Mouse (Mus musculus) megakaryocyte, embryonic 14.5 days (primary cell): ENCODE results near the gene Gprc5b. TPM values are rescaled to one million over a fixed set of nuclear protein-coding genes. Genes with fewer than 3 reads are reported as not detected.

Source experiments
- H3K27me3 ChIP-seq: replicated peaks from 2 replicates; pipeline ENCODE3; 2012; ENCODE audit warnings: inconsistent platforms
- H3K36me3 ChIP-seq: replicated peaks from 2 replicates; pipeline ENCODE3; 2012; ENCODE audit warnings: low read length, inconsistent platforms, mixed read lengths
- H3K4me1 ChIP-seq: 2 replicates; pipeline ENCODE4 v1.6.1; 2012; ENCODE audit warnings: inconsistent platforms
- H3K4me3 ChIP-seq: replicated peaks from 2 replicates; pipeline ENCODE3; 2012; ENCODE audit warnings: moderate library complexity, mild to moderate bottlenecking, inconsistent platforms
- H3K9me3 ChIP-seq: 2 replicates; pipeline ENCODE4 v1.6.1; 2012; ENCODE audit warnings: inconsistent platforms
- FLI1 ChIP-seq: IDR thresholded peaks from 2 replicates; pipeline ENCODE4 v1.6.1; 2012; ENCODE audit warnings: low read length, inconsistent platforms, mixed read lengths
- GATA1 ChIP-seq: IDR thresholded peaks from 3 replicates; pipeline ENCODE4 v1.6.1; 2012; ENCODE audit warnings: mixed read lengths, low read length, inconsistent platforms, borderline replicate concordance
- polyA plus RNA-seq: library from polyadenylated mRNA; stranded (reverse); fragments of >175 nt; gene quantifications from 2 replicates; pipeline ENCODE4 v1.2.3, GENCODE M21; 2012; ENCODE audit warnings: low replicate concordance; ENCODE audit not compliant: insufficient read depth

The Gprc5b gene
- polyA plus RNA-seq, 1 experiment = 0.04 TPM

GRCm38 (mm10) chr7:118991341-118991884 lies 3.6 kb downstream of the Gprc5b start:
- peaks cover 27% of the 10 kb centered on the region for H3K4me1 ChIP-seq
- H3K9me3 ChIP-seq = no peaks in the 10 kb centered on the region
- TF ChIP-seq GATA1 = no peak
- no peak for TF ChIP-seq FLI1

DNA sequence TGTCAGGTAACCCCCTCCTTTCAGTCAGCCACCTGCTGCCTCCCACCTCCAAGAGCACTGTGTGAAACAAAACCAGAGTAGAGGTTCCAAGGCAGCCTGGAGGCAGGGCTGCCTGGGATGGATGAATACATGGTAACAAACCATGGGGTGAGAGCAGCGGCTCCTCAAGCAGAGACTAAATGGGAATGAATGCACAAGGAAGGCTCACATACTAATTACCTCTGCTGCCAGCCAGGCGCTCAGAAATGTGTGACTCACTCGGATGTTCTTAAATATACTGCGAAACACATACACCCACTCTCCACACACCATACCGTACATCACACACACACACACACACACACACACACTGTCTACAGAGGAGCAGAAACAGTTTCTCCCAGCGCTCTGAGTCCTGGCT lies 4.7 kb downstream of the Gprc5b start:
- peaks cover 81% of the 10 kb centered on the region for H3K27me3 ChIP-seq
- no peak for TF ChIP-seq FLI1
- TF ChIP-seq GATA1 = no peak
- H3K9me3 ChIP-seq = no peaks in the 10 kb centered on the region
- no peaks in the 10 kb centered on the region for H3K36me3 ChIP-seq
- H3K4me1 ChIP-seq = peaks cover 17% of the 10 kb centered on the region
- no peak overlapping the region for H3K4me3 ChIP-seq

More at GRCm38 (mm10) chr7:118991341-118991884, 3.6 kb downstream of the Gprc5b start:
- peaks cover 85% of the 10 kb centered on the region for H3K27me3 ChIP-seq
- no peak overlapping the region for H3K4me3 ChIP-seq
- H3K36me3 ChIP-seq = no peaks in the 10 kb centered on the region

- Histone ChIP-seq H3K27me3 (peaks cover 72% of the 10 kb centered on the region), H3K9me3 (no peaks in the 10 kb centered on the region), H3K36me3 (no peaks in the 10 kb centered on the region), H3K4me1 (peaks cover 8% of the 10 kb centered on the region; the same call in 1 of the 2 replicates), H3K4me3 (no peak overlapping the region)
- TF ChIP-seq GATA1 (no peak), FLI1 (no peak)
These were observed 5.6 kb downstream of the Gprc5b start for GRCm38 (mm10) chr7:118989275-118989856.

DNA sequence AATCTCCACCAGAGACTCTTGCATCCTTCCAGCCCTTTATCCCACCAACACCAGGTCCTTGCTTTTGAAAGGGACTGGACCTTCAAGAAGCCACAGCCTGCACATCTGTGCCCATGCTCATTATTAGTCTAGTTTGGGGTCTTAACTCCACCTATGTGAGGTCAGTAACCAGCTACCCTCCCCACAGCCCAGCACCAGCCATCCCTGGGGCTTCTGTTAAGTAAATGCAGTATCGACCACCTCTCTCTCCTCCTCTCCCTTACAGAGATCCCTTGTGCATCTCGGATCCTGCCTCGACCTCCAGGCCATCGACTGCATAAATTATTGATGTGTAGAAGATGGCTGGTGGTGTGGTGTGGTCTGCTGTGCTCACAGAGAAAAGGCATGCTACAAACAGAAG lies 8.6 kb downstream of the Gprc5b start:
- TF ChIP-seq FLI1 (no peak), GATA1 (no peak)
- Histone ChIP-seq H3K4me1 (peaks cover 5% of the 10 kb centered on the region; the same call in 1 of the 2 replicates), H3K27me3 (peaks cover 52% of the 10 kb centered on the region), H3K36me3 (no peaks in the 10 kb centered on the region), H3K4me3 (no peak overlapping the region), H3K9me3 (no peaks in the 10 kb centered on the region)

DNA sequence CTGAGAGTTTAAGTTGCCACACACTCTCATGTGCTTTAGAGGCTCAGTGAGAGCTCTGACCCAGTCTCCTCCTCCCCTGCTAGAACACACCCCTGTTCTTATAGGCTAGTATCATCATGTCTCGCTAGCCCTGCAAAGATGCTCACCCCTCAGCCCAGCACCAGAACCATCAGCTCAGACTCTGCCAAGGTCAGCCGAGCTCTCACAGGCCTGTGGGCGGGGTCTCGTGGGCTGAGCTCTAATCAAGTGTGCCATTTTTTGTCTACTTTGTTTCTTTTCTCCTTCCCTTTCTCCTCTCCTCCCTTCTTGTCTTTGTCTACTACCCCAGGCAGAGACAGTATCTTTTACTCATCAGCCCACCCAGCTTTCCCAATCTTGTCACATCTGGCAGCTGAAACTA lies 9.2 kb downstream of the Gprc5b start:
- H3K4me3 ChIP-seq = no peak overlapping the region

GRCm38 (mm10) chr7:118983961-118984360 lies 11.1 kb downstream of the Gprc5b start:
- Histone ChIP-seq H3K4me1 (peaks cover 8% of the 10 kb centered on the region; the same call in 1 of the 2 replicates), H3K36me3 (no peaks in the 10 kb centered on the region)
- TF ChIP-seq FLI1 (no peak), GATA1 (no peak)

More for the DNA sequence above, 9.2 kb downstream of the Gprc5b start:
- Histone ChIP-seq H3K27me3 (peaks cover 50% of the 10 kb centered on the region), H3K9me3 (no peaks in the 10 kb centered on the region), H3K4me1 (peaks cover 5% of the 10 kb centered on the region; the same call in 1 of the 2 replicates), H3K36me3 (no peaks in the 10 kb centered on the region)
- no peak for TF ChIP-seq FLI1
- no peak for TF ChIP-seq GATA1

GRCm38 (mm10) chr7:118982586-118982985 lies 12.4 kb downstream of the Gprc5b start:
- H3K4me3 ChIP-seq = no peak overlapping the region
- H3K27me3 ChIP-seq = peaks cover 30% of the 10 kb centered on the region
- no peak for TF ChIP-seq FLI1
- TF ChIP-seq GATA1 = no peak
- no peaks in the 10 kb centered on the region for H3K36me3 ChIP-seq
- peaks cover 8% of the 10 kb centered on the region; the same call in 1 of the 2 replicates for H3K4me1 ChIP-seq
- no peaks in the 10 kb centered on the region for H3K9me3 ChIP-seq

More at GRCm38 (mm10) chr7:118983961-118984360, 11.1 kb downstream of the Gprc5b start:
- no peaks in the 10 kb centered on the region for H3K9me3 ChIP-seq
- H3K4me3 ChIP-seq = peak overlapping the region; percentile 35
- peaks cover 37% of the 10 kb centered on the region for H3K27me3 ChIP-seq

- peaks cover 8% of the 10 kb centered on the region; the same call in 1 of the 2 replicates for H3K4me1 ChIP-seq
These were observed 13.2 kb downstream of the Gprc5b start for GRCm38 (mm10) chr7:118981831-118982230.

DNA sequence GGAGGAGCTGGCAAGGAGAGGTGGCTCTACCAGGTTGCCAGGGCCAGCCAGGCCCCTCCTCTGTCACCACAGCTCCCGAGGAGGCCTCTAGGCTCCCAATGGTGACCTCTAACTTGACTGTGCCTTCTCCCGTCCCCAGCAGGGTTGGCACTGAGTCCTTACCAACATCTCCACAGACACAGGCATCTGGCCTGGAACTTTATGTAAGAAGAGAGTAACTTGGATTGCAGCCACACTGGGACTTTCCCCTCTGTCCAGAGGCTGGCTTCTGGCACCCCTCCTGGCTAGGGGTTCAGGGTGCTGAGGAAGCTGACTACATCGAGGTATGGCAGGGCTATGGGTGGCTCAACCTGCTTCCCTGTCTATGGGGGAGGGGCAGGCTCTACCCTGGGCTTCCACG lies 13.7 kb downstream of the Gprc5b start:
- H3K27me3 ChIP-seq = peaks cover 28% of the 10 kb centered on the region
- no peaks in the 10 kb centered on the region for H3K36me3 ChIP-seq
- no peak for TF ChIP-seq FLI1
- TF ChIP-seq GATA1 = no peak
- no peak overlapping the region for H3K4me3 ChIP-seq
- peaks cover 8% of the 10 kb centered on the region; the same call in 1 of the 2 replicates for H3K4me1 ChIP-seq
- no peaks in the 10 kb centered on the region for H3K9me3 ChIP-seq

More at GRCm38 (mm10) chr7:118981831-118982230, 13.2 kb downstream of the Gprc5b start:
- no peaks in the 10 kb centered on the region for H3K9me3 ChIP-seq
- H3K4me3 ChIP-seq = no peak overlapping the region
- no peaks in the 10 kb centered on the region for H3K36me3 ChIP-seq
- H3K27me3 ChIP-seq = peaks cover 28% of the 10 kb centered on the region
- TF ChIP-seq GATA1 (no peak), FLI1 (no peak)

- no peak overlapping the region for H3K4me3 ChIP-seq
- peaks cover 8% of the 10 kb centered on the region; the same call in 1 of the 2 replicates for H3K4me1 ChIP-seq
- no peaks in the 10 kb centered on the region for H3K9me3 ChIP-seq
- H3K27me3 ChIP-seq = peaks cover 34% of the 10 kb centered on the region
- no peak for TF ChIP-seq FLI1
- TF ChIP-seq GATA1 = no peak
- H3K36me3 ChIP-seq = no peaks in the 10 kb centered on the region
These were observed 15.3 kb downstream of the Gprc5b start for GRCm38 (mm10) chr7:118979708-118980107.

DNA sequence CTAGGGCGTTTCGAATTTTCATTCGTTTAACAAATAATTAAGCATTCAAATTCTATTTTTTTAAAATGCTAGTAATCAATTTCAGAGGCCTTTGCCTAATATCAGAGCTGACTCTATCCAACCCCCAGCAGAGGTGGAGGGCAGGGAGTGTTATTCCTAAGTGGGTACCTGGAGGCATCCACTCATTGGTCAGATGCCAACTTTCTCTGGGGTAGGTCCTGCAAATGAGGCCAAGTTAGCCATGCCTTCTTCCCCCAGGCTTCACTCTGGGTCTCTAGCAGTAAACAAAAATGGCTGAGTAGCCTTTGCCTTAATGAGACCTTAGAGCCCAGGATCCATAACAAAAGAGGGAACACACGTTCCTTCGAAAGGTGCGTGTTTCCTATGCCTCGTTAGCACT lies 15.9 kb downstream of the Gprc5b start:
- peaks cover 7% of the 10 kb centered on the region; the same call in 1 of the 2 replicates for H3K4me1 ChIP-seq
- peaks cover 36% of the 10 kb centered on the region for H3K27me3 ChIP-seq
- H3K36me3 ChIP-seq = no peaks in the 10 kb centered on the region
- no peaks in the 10 kb centered on the region for H3K9me3 ChIP-seq
- TF ChIP-seq FLI1 (no peak), GATA1 (no peak)
- no peak overlapping the region for H3K4me3 ChIP-seq
